Mouse (Mus musculus) MEL-GATA-1-ER (cell line): Measurements from ENCODE around the gene Gm20911.
"Not testable (repeated sequence)": the region's sequence is repeated elsewhere in the genome, so short reads cannot be mapped to it uniquely, and the experiment has no call there.

Experiments
- DNase-seq: peaks from one replicate; pipeline ENCODE4 v3.0.0-alpha.2; 2012; ENCODE audit warnings: low read depth; ENCODE audit errors: extremely low read depth

Gene Gm20911

GRCm38 (mm10) chrY:81457707-81458106 is at the start of gene Gm20911:
TSS of gene Gm20911 (plus strand) at chrY:81458007.
- not testable (repeated sequence) for DNase-seq
